Mouse (Mus musculus) ovary, postnatal 14 days (tissue): Measurements from ENCODE around the gene Zfp423.

Experiments used
- DNase-seq: peaks from one replicate; pipeline ENCODE4 v3.0.0; 2022; ENCODE audit warnings: low spot score

Gene Zfp423

GRCm38 (mm10) chr8:87835411-87835821 is 124.0 kb downstream of the Zfp423 start:
- DNase-seq = no peak

DNA sequence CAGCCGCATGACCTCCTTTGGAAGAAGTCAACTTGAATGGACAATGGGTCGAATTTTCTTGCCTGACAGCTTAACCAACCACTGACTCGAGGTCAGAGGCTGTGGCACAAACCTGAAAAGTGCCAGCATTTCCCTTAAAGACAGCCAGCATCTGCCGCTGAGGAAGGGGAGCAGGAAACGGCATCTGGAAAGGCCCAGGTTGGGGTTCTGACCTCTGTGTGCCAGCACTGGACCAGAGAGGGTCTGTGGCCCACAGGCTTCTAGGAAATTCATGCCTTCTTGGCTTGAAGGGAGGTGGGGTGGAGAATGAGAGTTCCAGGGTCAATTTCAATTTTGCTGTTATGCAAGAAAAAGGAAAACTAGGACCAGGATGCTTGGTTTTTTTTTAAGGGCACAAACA is 124.7 kb downstream of the Zfp423 start:
- DNase-seq = no peak

GRCm38 (mm10) chr8:87833841-87834620 is 125.4 kb downstream of the Zfp423 start:
- DNase-seq = no peak

DNA sequence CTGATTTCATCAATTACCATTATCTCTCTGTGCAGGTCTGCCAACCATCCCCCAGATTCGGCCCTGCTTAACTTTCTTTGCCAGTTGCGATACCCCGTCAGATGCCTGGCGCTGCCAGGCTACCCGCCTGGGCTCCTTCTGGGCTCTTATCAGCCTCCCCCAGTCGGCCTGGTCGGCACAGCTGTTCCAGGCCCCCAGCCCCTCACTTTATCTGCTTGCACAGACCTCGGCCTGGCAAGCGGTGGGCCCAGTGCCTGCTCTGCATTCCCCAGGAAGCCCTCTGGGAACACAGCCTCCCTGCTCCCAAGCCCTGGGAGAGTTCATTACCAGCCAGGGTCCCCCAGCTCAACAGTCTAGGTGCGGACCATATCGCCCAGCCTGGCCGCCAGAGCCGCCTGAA is 126.1 kb downstream of the Zfp423 start:
- no peak for DNase-seq

DNA sequence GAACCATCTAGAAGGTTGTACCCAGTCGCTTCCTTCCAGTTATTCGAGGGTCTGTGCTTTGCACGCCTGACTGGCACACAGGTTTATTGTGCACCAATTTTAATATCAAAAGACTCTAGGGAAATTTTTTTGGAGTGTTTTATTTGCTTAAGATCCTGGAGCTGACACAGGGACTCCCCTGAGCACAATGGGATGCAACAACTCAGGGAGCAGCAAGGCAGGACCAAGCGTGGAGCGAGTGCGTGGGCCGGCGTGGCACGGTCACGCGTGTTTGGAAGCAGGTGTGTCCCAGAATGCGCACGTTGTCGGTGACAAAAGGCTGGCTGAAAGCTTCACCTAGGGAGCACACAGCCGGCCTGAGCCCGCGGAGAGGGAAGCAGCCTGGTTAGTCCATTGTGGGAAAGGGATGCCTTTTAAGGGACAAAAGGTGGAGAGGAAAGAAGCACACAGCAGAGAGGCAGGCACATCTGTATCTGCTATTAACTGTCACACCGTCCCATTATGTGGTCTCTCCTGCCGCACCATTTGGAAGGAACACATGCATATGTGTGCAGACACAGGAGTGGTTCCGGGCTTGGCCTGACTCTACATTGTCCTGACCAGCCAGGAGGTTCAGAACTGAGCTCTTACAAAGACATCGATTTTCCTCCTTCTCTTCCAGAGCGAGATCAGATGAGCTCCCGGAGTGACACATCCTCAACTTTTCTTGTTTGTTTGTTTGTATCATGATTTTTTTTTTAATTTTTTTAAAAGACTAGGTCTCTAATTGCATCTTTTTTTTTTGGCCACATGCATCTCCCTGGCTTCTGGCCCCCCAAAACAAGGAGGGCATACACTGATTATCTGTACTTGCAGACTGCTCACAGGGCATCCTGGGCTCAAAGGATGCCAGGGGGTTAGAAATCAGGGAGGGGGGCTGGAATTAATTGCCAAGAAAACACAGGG is 126.7 kb downstream of the Zfp423 start:
- DNase-seq = no peak

- DNase-seq = no peak
Observed at GRCm38 (mm10) chr8:87831567-87831966, 127.8 kb downstream of the Zfp423 start.

- no peak for DNase-seq
Observed at GRCm38 (mm10) chr8:87831116-87831515, 128.3 kb downstream of the Zfp423 start.

DNA sequence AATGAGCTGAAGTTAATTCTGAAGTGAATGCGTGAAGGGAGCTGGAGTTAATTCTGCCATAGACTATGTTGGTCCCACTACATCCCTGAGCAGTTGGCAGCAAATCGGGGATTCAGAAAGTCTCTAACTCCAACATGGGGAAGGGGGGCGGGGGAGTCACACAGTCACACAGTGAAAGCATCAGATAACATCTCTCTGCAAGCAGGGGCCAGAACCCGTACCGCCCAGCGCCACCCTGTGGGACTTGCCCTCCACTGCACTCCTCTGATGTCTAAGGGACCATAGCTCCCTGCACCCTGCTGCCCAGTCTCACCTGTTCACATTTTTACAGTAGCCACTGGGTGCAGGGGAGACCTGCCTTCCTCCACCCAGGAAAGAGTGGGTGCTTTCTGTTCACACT is 129.2 kb downstream of the Zfp423 start:
- DNase-seq = no peak

DNA sequence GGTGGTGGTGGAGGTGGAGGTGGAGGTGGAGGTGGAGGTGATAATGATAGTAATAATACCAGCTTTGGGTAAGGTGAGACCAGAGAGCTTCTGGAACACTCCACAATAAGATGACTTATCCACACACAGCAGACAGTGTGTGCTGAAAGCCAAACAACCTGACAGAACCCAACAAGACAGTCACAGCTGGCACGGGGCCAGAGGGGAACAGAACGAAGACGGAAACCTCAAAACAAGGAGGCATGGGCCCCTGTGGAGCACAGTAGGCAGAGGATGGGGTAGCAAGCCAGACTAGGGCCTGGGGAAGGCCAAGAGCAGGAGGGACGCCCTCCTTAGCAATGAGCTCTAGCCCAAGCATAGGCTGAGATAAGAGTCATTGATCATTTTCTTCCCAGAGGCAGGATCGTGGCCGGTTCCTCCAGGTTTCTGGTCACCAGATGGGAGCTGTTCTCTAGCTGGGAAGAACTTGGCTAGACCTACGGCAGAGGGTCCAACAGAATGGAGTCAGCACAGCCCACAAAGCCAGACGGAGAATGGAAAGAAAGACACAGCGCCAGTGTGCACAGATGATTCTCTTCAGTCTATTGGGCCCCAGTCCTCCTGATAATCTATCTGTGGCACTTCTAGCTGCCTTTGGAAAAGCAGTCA is 133.3 kb downstream of the Zfp423 start:
- DNase-seq = no peak

GRCm38 (mm10) chr8:87823172-87823571 is 136.2 kb downstream of the Zfp423 start:
- DNase-seq = no peak

- no peak for DNase-seq
Observed at GRCm38 (mm10) chr8:87822690-87823089, 136.7 kb downstream of the Zfp423 start.

GRCm38 (mm10) chr8:87822175-87822574 is 137.2 kb downstream of the Zfp423 start:
- no peak for DNase-seq

- DNase-seq = no peak
Observed at GRCm38 (mm10) chr8:87821655-87822054, 137.7 kb downstream of the Zfp423 start.

GRCm38 (mm10) chr8:87819263-87819662 is 140.1 kb downstream of the Zfp423 start:
- no peak for DNase-seq

GRCm38 (mm10) chr8:87818506-87818905 is 140.9 kb downstream of the Zfp423 start:
- DNase-seq = no peak

DNA sequence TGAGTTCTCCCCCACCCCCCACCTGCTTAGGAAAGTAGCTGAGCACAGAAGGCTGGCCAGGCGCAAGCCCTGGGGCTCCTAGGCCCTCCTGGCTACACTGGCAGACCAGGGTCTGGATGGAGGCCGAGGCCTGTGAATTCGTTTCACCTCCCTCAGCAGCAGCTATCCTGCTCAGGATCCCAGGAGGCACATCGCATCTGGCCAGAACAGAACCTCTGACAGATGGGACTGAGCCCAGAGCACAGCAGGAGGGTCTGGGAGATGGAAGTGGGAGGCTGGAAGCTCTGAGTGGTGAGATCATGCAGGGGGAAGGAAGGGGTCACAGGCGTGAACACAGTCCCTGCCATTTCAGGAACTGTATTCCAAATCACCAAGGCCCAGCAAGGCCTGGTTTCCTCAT is 143.3 kb downstream of the Zfp423 start:
- DNase-seq = no peak

GRCm38 (mm10) chr8:87812661-87813060 is 146.7 kb downstream of the Zfp423 start:
- no peak for DNase-seq

DNA sequence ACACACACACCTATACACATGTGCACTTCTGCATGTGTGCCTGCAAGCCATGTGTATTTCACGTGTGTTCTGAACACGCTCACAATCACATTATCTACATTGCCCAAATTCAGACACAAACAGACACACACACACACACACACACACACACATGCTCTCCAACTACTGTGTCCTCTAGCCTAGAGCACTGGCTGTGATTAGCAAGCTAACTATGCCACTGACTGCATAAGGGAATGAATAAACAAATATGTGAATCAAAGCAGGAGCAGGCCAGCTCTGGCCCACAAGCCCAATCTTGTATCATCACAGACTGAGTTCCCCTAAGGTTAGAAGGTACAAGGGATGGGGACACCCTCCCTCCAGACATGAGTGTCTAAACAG is 147.3 kb downstream of the Zfp423 start:
- no peak for DNase-seq

- DNase-seq = no peak
Observed at GRCm38 (mm10) chr8:87811399-87812068, 147.9 kb downstream of the Zfp423 start.

- DNase-seq = no peak
Observed at GRCm38 (mm10) chr8:87810771-87811170, 148.6 kb downstream of the Zfp423 start.

DNA sequence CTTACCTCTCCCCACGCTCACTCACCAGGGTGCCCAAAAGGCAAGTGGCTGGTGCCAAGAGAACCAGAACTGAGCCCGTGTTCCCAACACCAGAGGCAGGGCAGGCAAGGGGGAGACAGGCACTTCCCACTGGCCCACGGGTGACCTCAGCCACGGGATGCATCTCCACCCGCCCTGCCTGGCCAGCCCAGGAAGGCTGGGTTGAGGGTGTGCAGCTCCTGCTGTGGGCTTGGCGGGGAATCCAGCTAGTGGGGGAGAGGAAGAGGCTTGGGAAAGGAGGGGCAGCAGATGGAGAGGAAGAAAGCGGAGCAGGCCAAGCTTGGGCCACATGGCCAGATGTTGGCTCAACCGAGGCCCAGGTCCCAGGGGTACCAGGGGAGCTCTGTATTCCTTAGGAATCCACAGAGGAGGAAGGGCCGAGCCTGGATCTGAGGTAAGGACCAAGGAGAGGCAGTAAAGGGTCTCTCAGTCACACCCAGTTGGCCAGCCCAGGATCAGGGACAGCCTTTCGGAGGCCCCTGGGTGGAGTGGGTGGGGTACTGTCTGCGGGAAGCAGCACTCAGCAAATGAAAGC is 155.0 kb downstream of the Zfp423 start:
- DNase-seq = peak; percentile 42

DNA sequence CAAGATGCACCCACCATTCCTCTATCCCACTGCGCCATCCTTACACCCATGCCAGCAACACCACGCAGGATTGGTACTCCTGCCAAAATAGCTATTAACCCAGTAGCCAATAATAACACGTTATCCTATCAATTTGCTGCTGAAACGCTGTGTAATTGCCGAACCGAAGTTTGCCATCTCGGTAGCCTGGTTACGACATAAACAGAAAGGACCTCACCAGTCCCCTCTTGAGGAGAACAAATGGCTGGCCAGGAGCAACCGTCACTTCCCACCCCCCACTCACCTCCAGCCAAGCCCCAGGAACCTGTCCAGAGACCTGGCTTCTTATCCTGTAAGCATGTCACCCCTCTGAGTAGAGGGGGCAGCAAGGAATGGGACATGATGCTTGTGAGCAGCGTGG is 156.0 kb downstream of the Zfp423 start:
- DNase-seq = no peak
